Mouse (Mus musculus) stomach, postnatal 0 days (tissue): ENCODE data around the gene Plekhm1. TPM values are rescaled to one million over a fixed set of nuclear protein-coding genes. Genes with fewer than 3 reads are reported as not detected.

Experiments used
- ATAC-seq: fragments of 200-750 bp; cut with Nextera tagmentation; 2 replicates; pipeline ENCODE4 v1.8.0; 2017; ENCODE audit not compliant: low FRiP score, low TSS enrichment
- DNase-seq: peaks from one replicate; pipeline ENCODE4 v3.0.0-alpha.2; 2016; ENCODE audit warnings: low spot score
- H3K27ac ChIP-seq: fragments of 300-500 bp; sonication (generic); replicated peaks from 2 replicates; pipeline ENCODE4 v1.5.1; 2014; ENCODE audit warnings: mild to moderate bottlenecking, control low read depth
- H3K27me3 ChIP-seq: fragments of 300-500 bp; sonication (generic); 2 replicates; pipeline ENCODE4 v1.6.1; 2014; ENCODE audit warnings: low read length; ENCODE audit not compliant: control insufficient read depth, insufficient read depth
- H3K36me3 ChIP-seq: fragments of 300-500 bp; sonication (generic); 2 replicates; pipeline ENCODE4 v1.6.1; 2014; ENCODE audit warnings: low read length, mixed read lengths; ENCODE audit not compliant: control insufficient read depth, insufficient read depth
- H3K4me1 ChIP-seq: fragments of 300-500 bp; sonication (generic); replicated peaks from 2 replicates; pipeline ENCODE4 v1.6.1; 2014; ENCODE audit warnings: antibody characterized with exemption; ENCODE audit not compliant: control insufficient read depth, insufficient read depth
- H3K4me2 ChIP-seq: fragments of 300-500 bp; sonication (generic); replicated peaks from 2 replicates; pipeline ENCODE4 v1.6.1; 2014; ENCODE audit warnings: low read depth, mild to moderate bottlenecking, control low read depth, moderate library complexity
- H3K4me3 ChIP-seq: fragments of 300-500 bp; sonication (generic); 2 replicates; pipeline ENCODE4 v1.5.1; 2014; ENCODE audit warnings: low read depth, low read length, control low read depth
- H3K9ac ChIP-seq: fragments of 300-500 bp; sonication (generic); 2 replicates; pipeline ENCODE4 v1.6.1; 2014; ENCODE audit warnings: mild to moderate bottlenecking, low read length, control low read depth, mixed read lengths
- H3K9me3 ChIP-seq: fragments of 300-500 bp; sonication (generic); 2 replicates; pipeline ENCODE4 v1.6.1; 2016; ENCODE audit warnings: low read length; ENCODE audit not compliant: control insufficient read depth
- CTCF ChIP-seq: IDR thresholded peaks from 2 replicates; pipeline ENCODE4 v1.5.1; 2016; ENCODE audit warnings: antibody characterized with exemption, low read depth, mild to moderate bottlenecking, moderate library complexity
- EP300 ChIP-seq: optimal IDR thresholded peaks from 2 replicates; pipeline ENCODE3; 2016; ENCODE audit warnings: antibody characterized with exemption
- WGBS: fragments of 180-500 bp; shearing (Covaris S2); extraction: QIAGEN DNeasy Blood & Tissue Kit; methylation state at CpG from one replicate; pipeline ENCODE4 v1.1.7; 2014; 5-methylcytosine and 5-hydroxymethylcytosine counted together
- polyA plus RNA-seq: library from polyadenylated mRNA; unstranded; fragments of >200 nt; fragmentation: Nextera tagmentation; extraction: Ambion mirVana; gene quantifications from 2 replicates; pipeline ENCODE4 v1.2.1, GENCODE M21; 2015

The Plekhm1 gene
- polyA plus RNA-seq, 1 experiment from 2014 or later, result 3.6 TPM

GRCm38 (mm10) chr11:103320196-103320595, 92.3 kb downstream of the Plekhm1 start:
- Histone ChIP-seq H3K36me3 (no peaks in the 10 kb centered on the region), H3K9me3 (no peaks in the 10 kb centered on the region), H3K27me3 (no peaks in the 10 kb centered on the region), H3K9ac (no peak overlapping the region), H3K27ac (no peak overlapping the region), H3K4me3 (no peak overlapping the region), H3K4me2 (no peak overlapping the region), H3K4me1 (no peaks in the 10 kb centered on the region)
- TF ChIP-seq EP300, result no peak
- no peak for TF ChIP-seq CTCF
- 76% methylated on average over 8 of the region's 8 CpGs for WGBS
- DNase-seq (no peak), ATAC-seq (no peak)

GRCm38 (mm10) chr11:103318042-103318441, 94.4 kb downstream of the Plekhm1 start:
- H3K27ac ChIP-seq, result no peak overlapping the region
- no peaks in the 10 kb centered on the region for H3K27me3 ChIP-seq
- H3K9ac ChIP-seq, result no peak overlapping the region
- WGBS, result 71% methylated on average over 1 of the region's 1 CpGs
- no peak overlapping the region for H3K4me2 ChIP-seq
- H3K4me1 ChIP-seq, result no peaks in the 10 kb centered on the region
- H3K36me3 ChIP-seq, result no peaks in the 10 kb centered on the region
- TF ChIP-seq EP300, result no peak
- DNase-seq (no peak), ATAC-seq (no peak)
- H3K9me3 ChIP-seq, result no peaks in the 10 kb centered on the region
- H3K4me3 ChIP-seq, result no peak overlapping the region

DNA sequence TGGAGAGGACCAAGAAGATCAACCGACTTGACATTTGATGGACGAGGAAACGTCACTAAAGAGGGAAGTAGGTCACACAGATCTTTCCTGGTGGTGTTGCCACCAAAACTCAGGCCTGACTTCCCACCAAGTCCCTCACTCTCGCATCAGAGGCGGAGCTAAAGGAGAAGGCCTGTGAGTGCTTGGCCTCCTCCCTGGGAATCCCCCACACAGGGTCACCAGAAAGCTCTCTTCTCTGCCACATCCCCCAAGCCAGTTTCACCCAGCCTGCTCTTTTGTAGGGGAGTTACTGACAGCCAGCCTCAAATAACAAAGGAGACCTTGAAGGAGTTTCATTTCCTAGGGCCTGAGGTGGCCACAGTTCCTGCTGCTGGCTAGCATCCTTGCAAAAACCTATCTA, 97.1 kb downstream of the Plekhm1 start:
- WGBS, result 78% methylated on average over 5 of the region's 5 CpGs
- TF ChIP-seq CTCF, result no peak
- no peak for TF ChIP-seq EP300
- Histone ChIP-seq H3K4me1 (peaks cover 2% of the 10 kb centered on the region; the same call in 1 of the 2 replicates), H3K27me3 (no peaks in the 10 kb centered on the region), H3K27ac (no peak overlapping the region), H3K9ac (no peak overlapping the region), H3K4me3 (no peak overlapping the region), H3K36me3 (no peaks in the 10 kb centered on the region), H3K4me2 (no peak overlapping the region), H3K9me3 (no peaks in the 10 kb centered on the region)
- ATAC-seq (no peak), DNase-seq (no peak)

GRCm38 (mm10) chr11:103314736-103315374, 97.6 kb downstream of the Plekhm1 start:
- no peak for TF ChIP-seq EP300
- no peak for TF ChIP-seq CTCF
- Histone ChIP-seq H3K27ac (no peak overlapping the region; the same call in 1 of the 2 replicates), H3K9me3 (no peaks in the 10 kb centered on the region), H3K36me3 (no peaks in the 10 kb centered on the region), H3K4me1 (peaks cover 2% of the 10 kb centered on the region; the same call in 1 of the 2 replicates), H3K9ac (no peak overlapping the region), H3K27me3 (no peaks in the 10 kb centered on the region), H3K4me2 (no peak overlapping the region), H3K4me3 (no peak overlapping the region)
- peak; percentile 33; the same call in 1 of the 2 replicates for ATAC-seq
- DNase-seq, result peak; percentile 32
- 56% methylated on average over 10 of the region's 10 CpGs for WGBS

Other genes with a start within 250 kb of the Plekhm1 start
- 0.86 and 1.1 TPM in 2 replicates for gene Fmnl1, start 241.6 kb downstream of the Plekhm1 start, polyA plus RNA-seq
- 1.0 and 1.7 TPM in 2 replicates for gene 1700023F06Rik, start 204.1 kb downstream of the Plekhm1 start, polyA plus RNA-seq
- not detected in 2 replicates for gene Spata32, start 194.3 kb downstream of the Plekhm1 start, polyA plus RNA-seq
- gene Map3k14, start 145.2 kb downstream of the Plekhm1 start, polyA plus RNA-seq, result 1.6 TPM in 2 replicates
- 18.2 and 22.1 TPM in 2 replicates for gene Arhgap27, start 49.0 kb downstream of the Plekhm1 start, polyA plus RNA-seq
- not detected in 2 replicates for gene Lrrc37a, start 91.9 kb upstream of the Plekhm1 start, polyA plus RNA-seq
- gene Gm884, start 208.5 kb upstream of the Plekhm1 start, polyA plus RNA-seq, result not detected in 2 replicates
- not detected in 2 replicates for gene Lyzl6, start 226.2 kb upstream of the Plekhm1 start, polyA plus RNA-seq
- gene Rprml, start 236.9 kb upstream of the Plekhm1 start, polyA plus RNA-seq, result 0.16 and 0.25 TPM in 2 replicates